Mouse (Mus musculus): ENCODE measurements around the gene Olfr1199. TPM values are rescaled to one million over a fixed set of nuclear protein-coding genes. Genes with fewer than 3 reads are reported as not detected.

Olfr1199 gene
- not detected in 2 replicates for polyA plus RNA-seq (2012; rRNA removed)

- DNase-seq (ENCODE audit: extremely low spot score in 1 of 2, low spot score in 1 of 2) = no peak
Measured at GRCm38 (mm10) chr2:88760369-88760768, at the start of gene Olfr1199. Gene Olfr1199, minus strand, starts transcription at chr2:88760469.

GRCm38 (mm10) chr2:88792736-88793135 is 32.5 kb upstream of the Olfr1199 start, which contains the start of gene Olfr1201:
Gene Olfr1201, plus strand, starts transcription at chr2:88793036.
- DNase-seq (ENCODE audit: extremely low spot score in 1 of 2, low spot score in 1 of 2) = no peak

GRCm38 (mm10) chr2:88770388-88770787 is 10.1 kb upstream of the Olfr1199 start, which contains the start of gene Olfr1200:
Gene Olfr1200, minus strand, starts transcription at chr2:88770488.
- no peak for DNase-seq (ENCODE audit: extremely low spot score in 1 of 2, low spot score in 1 of 2)

- DNase-seq (ENCODE audit: extremely low spot score in 1 of 2, low spot score in 1 of 2) = no peak
Measured at GRCm38 (mm10) chr2:88751270-88751669, 9.0 kb downstream of the Olfr1199 start, which contains the start of gene Olfr1198. Gene Olfr1198, minus strand, starts transcription at chr2:88751370.

GRCm38 (mm10) chr2:88743379-88743778 is 16.9 kb downstream of the Olfr1199 start:
- no peak for DNase-seq (ENCODE audit: extremely low spot score in 1 of 2, low spot score in 1 of 2)

- DNase-seq (ENCODE audit: extremely low spot score in 1 of 2, low spot score in 1 of 2) = no peak
Measured at GRCm38 (mm10) chr2:88732266-88732665, 28.0 kb downstream of the Olfr1199 start, which contains the start of gene Olfr1197. Gene Olfr1197, minus strand, starts transcription at chr2:88732366.

GRCm38 (mm10) chr2:88704497-88704896 is 55.8 kb downstream of the Olfr1199 start, which contains the start of gene Olfr1196:
Gene Olfr1196, minus strand, starts transcription at chr2:88704597.
- DNase-seq (ENCODE audit: extremely low spot score in 1 of 2, low spot score in 1 of 2) = no peak

Other genes starting within 250 kb of the Olfr1199 start
- gene Olfr1186, start 241.9 kb downstream of the Olfr1199 start, polyA plus RNA-seq (2012; rRNA removed) = not detected in 2 replicates
- not detected in 2 replicates for gene Olfr1188, start 203.5 kb downstream of the Olfr1199 start, polyA plus RNA-seq (2012; rRNA removed)
- not detected in 2 replicates for gene Olfr1189, start 174.0 kb downstream of the Olfr1199 start, polyA plus RNA-seq (2012; rRNA removed)
- not detected in 2 replicates for gene Olfr1191-ps1, start 119.9 kb downstream of the Olfr1199 start, polyA plus RNA-seq (2012; rRNA removed)
- gene Olfr1192-ps1, start 112.0 kb downstream of the Olfr1199 start, polyA plus RNA-seq (2012; rRNA removed) = not detected in 2 replicates
- not detected in 2 replicates for gene Olfr1193, start 84.8 kb downstream of the Olfr1199 start, polyA plus RNA-seq (2012; rRNA removed)
- gene Olfr1195, start 71.3 kb downstream of the Olfr1199 start, polyA plus RNA-seq (2012; rRNA removed) = not detected in 2 replicates
- not detected in 2 replicates for gene Olfr1196, start 55.9 kb downstream of the Olfr1199 start, polyA plus RNA-seq (2012; rRNA removed)
- not detected in 2 replicates for gene Olfr1197, start 28.1 kb downstream of the Olfr1199 start, polyA plus RNA-seq (2012; rRNA removed)
- not detected in 2 replicates for gene Olfr1198, start 9.1 kb downstream of the Olfr1199 start, polyA plus RNA-seq (2012; rRNA removed)
- gene Olfr1200, start 10.0 kb upstream of the Olfr1199 start, polyA plus RNA-seq (2012; rRNA removed) = not detected in 2 replicates
- gene Olfr1201, start 32.6 kb upstream of the Olfr1199 start, polyA plus RNA-seq (2012; rRNA removed) = not detected in 2 replicates
- gene Olfr1202, start 54.0 kb upstream of the Olfr1199 start, polyA plus RNA-seq (2012; rRNA removed) = not detected in 2 replicates
- gene Olfr1205, start 69.3 kb upstream of the Olfr1199 start, polyA plus RNA-seq (2012; rRNA removed) = not detected in 2 replicates
- gene Olfr1204, start 88.8 kb upstream of the Olfr1199 start, polyA plus RNA-seq (2012; rRNA removed) = not detected in 2 replicates
- not detected in 2 replicates for gene Olfr1206, start 102.8 kb upstream of the Olfr1199 start, polyA plus RNA-seq (2012; rRNA removed)
- not detected in 2 replicates for gene Olfr1208, start 141.8 kb upstream of the Olfr1199 start, polyA plus RNA-seq (2012; rRNA removed)
- not detected in 2 replicates for gene Olfr1209, start 154.7 kb upstream of the Olfr1199 start, polyA plus RNA-seq (2012; rRNA removed)
- not detected in 2 replicates for gene Olfr1211, start 177.6 kb upstream of the Olfr1199 start, polyA plus RNA-seq (2012; rRNA removed)
- gene Olfr1212, start 193.5 kb upstream of the Olfr1199 start, polyA plus RNA-seq (2012; rRNA removed) = not detected in 2 replicates
- not detected in 2 replicates for gene Gm13762, start 219.8 kb upstream of the Olfr1199 start, polyA plus RNA-seq (2012; rRNA removed)
- gene Olfr1214, start 232.2 kb upstream of the Olfr1199 start, polyA plus RNA-seq (2012; rRNA removed) = not detected in 2 replicates
- gene Olfr1215, start 246.5 kb upstream of the Olfr1199 start, polyA plus RNA-seq (2012; rRNA removed) = not detected in 2 replicates